Mouse (Mus musculus): ENCODE results near the gene 1700016C15Rik. TPM values are rescaled to one million over a fixed set of nuclear protein-coding genes. Genes with fewer than 3 reads are reported as not detected.

The 1700016C15Rik gene
- polyA plus RNA-seq, 1 experiment from 2014 or later = not detected

Other genes with a start within 250 kb of the 1700016C15Rik start
- gene Adss, start 66.7 kb downstream of the 1700016C15Rik start, polyA plus RNA-seq (2015; fragmentation: Nextera tagmentation; extraction: Ambion mirVana) = 55.4 and 57.4 TPM in 2 replicates

Measured in hindbrain, embryonic 16.5 days (tissue).